Mouse (Mus musculus): ENCODE measurements around the gene Vps33b. TPM values are rescaled to one million over a fixed set of nuclear protein-coding genes. Genes with fewer than 3 reads are reported as not detected.
"Not testable (repeated sequence)": the region's sequence is repeated elsewhere in the genome, so short reads cannot be mapped to it uniquely, and the experiment has no call there.

Vps33b gene
- polyA plus RNA-seq, 1 experiment from 2014 or later: 13.1 TPM

GRCm38 (mm10) chr7:80298754-80299153, 29.3 kb downstream of the Vps33b start:
- no peaks in the 10 kb centered on the region for H3K27me3 ChIP-seq
- H3K4me3 ChIP-seq: no peak overlapping the region
- 94% methylated on average over 4 of the region's 4 CpGs for WGBS
- no peaks in the 10 kb centered on the region for H3K9me3 ChIP-seq
- H3K4me1 ChIP-seq: peaks cover 25% of the 10 kb centered on the region
- no peak overlapping the region for H3K4me2 ChIP-seq (replicated peaks)
- peaks cover 43% of the 10 kb centered on the region for H3K36me3 ChIP-seq
- ATAC-seq (ENCODE audit: low FRiP score, low read depth): no peak
- H3K27ac ChIP-seq: no peak overlapping the region
- no peak overlapping the region for H3K9ac ChIP-seq

- H3K4me2 ChIP-seq (replicated peaks): no peak overlapping the region
- H3K9me3 ChIP-seq: no peaks in the 10 kb centered on the region
- 88% methylated on average over 3 of the region's 3 CpGs for WGBS
- peaks cover 51% of the 10 kb centered on the region for H3K36me3 ChIP-seq
- H3K27ac ChIP-seq: no peak overlapping the region
- no peak overlapping the region for H3K9ac ChIP-seq
- H3K4me1 ChIP-seq: peaks cover 25% of the 10 kb centered on the region
- H3K27me3 ChIP-seq: no peaks in the 10 kb centered on the region
- H3K4me3 ChIP-seq: no peak overlapping the region
- ATAC-seq (ENCODE audit: low FRiP score, low read depth): no peak
Measured at GRCm38 (mm10) chr7:80299568-80299967, 30.1 kb downstream of the Vps33b start.

GRCm38 (mm10) chr7:80301522-80301921, 32.1 kb downstream of the Vps33b start:
- H3K4me2 ChIP-seq (replicated peaks): no peak overlapping the region
- H3K4me3 ChIP-seq: no peak overlapping the region
- no peak overlapping the region for H3K9ac ChIP-seq
- no peak for ATAC-seq (ENCODE audit: low FRiP score, low read depth)
- no peaks in the 10 kb centered on the region for H3K9me3 ChIP-seq
- WGBS: 89% methylated on average over 2 of the region's 2 CpGs
- peaks cover 69% of the 10 kb centered on the region for H3K36me3 ChIP-seq
- peaks cover 12% of the 10 kb centered on the region for H3K4me1 ChIP-seq
- no peak overlapping the region for H3K27ac ChIP-seq
- H3K27me3 ChIP-seq: no peaks in the 10 kb centered on the region

- 85% methylated on average over 3 of the region's 3 CpGs for WGBS
- H3K4me1 ChIP-seq: no peaks in the 10 kb centered on the region
- no peak overlapping the region for H3K27ac ChIP-seq
- no peak overlapping the region for H3K9ac ChIP-seq
- ATAC-seq (ENCODE audit: low FRiP score, low read depth): no peak
- H3K9me3 ChIP-seq: no peaks in the 10 kb centered on the region
- H3K4me2 ChIP-seq (replicated peaks): no peak overlapping the region
- no peaks in the 10 kb centered on the region for H3K27me3 ChIP-seq
- H3K4me3 ChIP-seq: no peak overlapping the region
- peaks cover 93% of the 10 kb centered on the region for H3K36me3 ChIP-seq
Measured at GRCm38 (mm10) chr7:80307766-80308165, 38.3 kb downstream of the Vps33b start.

GRCm38 (mm10) chr7:80310771-80311170, 41.3 kb downstream of the Vps33b start:
- WGBS: 78% methylated on average over 7 of the region's 7 CpGs
- Histone ChIP-seq H3K36me3 (peaks cover 95% of the 10 kb centered on the region), H3K4me2 (replicated peaks) (no peak overlapping the region), H3K27me3 (no peaks in the 10 kb centered on the region), H3K27ac (no peak overlapping the region), H3K4me1 (no peaks in the 10 kb centered on the region), H3K9ac (no peak overlapping the region), H3K9me3 (no peaks in the 10 kb centered on the region), H3K4me3 (no peak overlapping the region)
- ATAC-seq (ENCODE audit: low FRiP score, low read depth): no peak

GRCm38 (mm10) chr7:80315733-80316132, 46.3 kb downstream of the Vps33b start:
- Histone ChIP-seq H3K27ac (no peak overlapping the region), H3K9ac (no peak overlapping the region), H3K36me3 (peaks cover 92% of the 10 kb centered on the region), H3K9me3 (no peaks in the 10 kb centered on the region), H3K4me3 (no peak overlapping the region), H3K27me3 (no peaks in the 10 kb centered on the region), H3K4me2 (replicated peaks) (no peak overlapping the region), H3K4me1 (no peaks in the 10 kb centered on the region)
- no peak for ATAC-seq (ENCODE audit: low FRiP score, low read depth)
- 81% methylated on average over 2 of the region's 2 CpGs for WGBS

- Histone ChIP-seq H3K36me3 (peaks cover 78% of the 10 kb centered on the region), H3K4me1 (no peaks in the 10 kb centered on the region), H3K27me3 (no peaks in the 10 kb centered on the region), H3K4me3 (no peak overlapping the region), H3K4me2 (replicated peaks) (no peak overlapping the region), H3K27ac (no peak overlapping the region), H3K9me3 (no peaks in the 10 kb centered on the region), H3K9ac (no peak overlapping the region)
- ATAC-seq (ENCODE audit: low FRiP score, low read depth): no peak
- 71% methylated on average over 1 of the region's 1 CpGs for WGBS
Measured at GRCm38 (mm10) chr7:80317439-80318115, 48.1 kb downstream of the Vps33b start.

GRCm38 (mm10) chr7:80318670-80319069, 49.2 kb downstream of the Vps33b start:
- ATAC-seq (ENCODE audit: low FRiP score, low read depth): no peak
- no peak overlapping the region for H3K9ac ChIP-seq
- no peak overlapping the region for H3K4me2 ChIP-seq (replicated peaks)
- H3K27me3 ChIP-seq: no peaks in the 10 kb centered on the region
- H3K27ac ChIP-seq: no peak overlapping the region
- no peaks in the 10 kb centered on the region for H3K9me3 ChIP-seq
- H3K4me1 ChIP-seq: peaks cover 10% of the 10 kb centered on the region
- WGBS: 87% methylated on average over 4 of the region's 4 CpGs
- H3K4me3 ChIP-seq: no peak overlapping the region
- peaks cover 67% of the 10 kb centered on the region for H3K36me3 ChIP-seq

- Histone ChIP-seq H3K4me1 (peaks cover 10% of the 10 kb centered on the region), H3K27me3 (no peaks in the 10 kb centered on the region), H3K36me3 (peaks cover 55% of the 10 kb centered on the region), H3K4me2 (replicated peaks) (no peak overlapping the region), H3K4me3 (no peak overlapping the region), H3K9ac (no peak overlapping the region), H3K9me3 (no peaks in the 10 kb centered on the region), H3K27ac (no peak overlapping the region)
- whole genome bisulfite sequencing: 76% methylated on average over 19 of the region's 19 CpGs
- ATAC-seq (ENCODE audit: low FRiP score, low read depth): no peak
Measured at GRCm38 (mm10) chr7:80319846-80320496, 50.5 kb downstream of the Vps33b start.

GRCm38 (mm10) chr7:80323336-80323735, 53.9 kb downstream of the Vps33b start:
- Histone ChIP-seq H3K9me3 (no peaks in the 10 kb centered on the region), H3K36me3 (peaks cover 61% of the 10 kb centered on the region), H3K27me3 (no peaks in the 10 kb centered on the region), H3K4me1 (peaks cover 17% of the 10 kb centered on the region), H3K4me2 (replicated peaks) (peak overlapping the region; percentile 83), H3K9ac (peak overlapping the region; percentile 75), H3K4me3 (peak overlapping the region; percentile 64), H3K27ac (peak overlapping the region; percentile 76; the same call in 1 of the 2 replicates)
- no peak for ATAC-seq (ENCODE audit: low FRiP score, low read depth)
- 15% methylated on average over 8 of the region's 8 CpGs for WGBS

GRCm38 (mm10) chr7:80324043-80324815, 54.8 kb downstream of the Vps33b start, which contains the start of gene Rccd1:
Rccd1 (minus strand) TSS chr7:80324454.
- H3K4me2 ChIP-seq (replicated peaks): peak within 1 kb of the TSS; percentile 83
- H3K27ac ChIP-seq: peak within 1 kb of the TSS; percentile 76
- WGBS: 3% methylated on average over 38 of the region's 38 CpGs
- H3K27me3 ChIP-seq: no peaks in the 10 kb centered on the region
- H3K9ac ChIP-seq: peak within 1 kb of the TSS; percentile 75
- ATAC-seq (ENCODE audit: low FRiP score, low read depth): peak; percentile 99
- H3K36me3 ChIP-seq: peaks cover 61% of the 10 kb centered on the region
- peak within 1 kb of the TSS; percentile 64 for H3K4me3 ChIP-seq
- H3K9me3 ChIP-seq: no peaks in the 10 kb centered on the region
- peaks cover 17% of the 10 kb centered on the region for H3K4me1 ChIP-seq

- Histone ChIP-seq H3K4me1 (peaks cover 17% of the 10 kb centered on the region), H3K4me3 (0 out of 2 replicates have a peak overlapping the region, but pooled peaks have one; percentile 64), H3K4me2 (replicated peaks) (peak overlapping the region; percentile 83), H3K36me3 (peaks cover 62% of the 10 kb centered on the region)
- WGBS: 34% methylated on average over 5 of the region's 5 CpGs
- not testable (repeated sequence) for H3K27ac ChIP-seq; H3K9ac ChIP-seq; ATAC-seq (ENCODE audit: low FRiP score, low read depth); H3K27me3 ChIP-seq; H3K9me3 ChIP-seq
Measured at GRCm38 (mm10) chr7:80324816-80325119, 55.3 kb downstream of the Vps33b start.

Data from limb, embryonic 13.5 days (tissue).